Mouse (Mus musculus) heart, postnatal 14 days (tissue): ENCODE measurements around the gene Nmb. TPM values are rescaled to one million over a fixed set of nuclear protein-coding genes. Genes with fewer than 3 reads are reported as not detected.

Experiments
- DNase-seq, 2 experiments: peaks; one replicate each; pipeline ENCODE4 v3.0.0; 2021 to 2022
- intact Hi-C: fragments of 180-260 bp; cut with DNase I; formaldehyde crosslinking; loops from one replicate; pipeline ENCODE4 v1.15.1; 2025
- total RNA-seq, 2 experiments: library from RNA; stranded (reverse); gene quantifications; 2 replicates each; pipeline ENCODE4 v1.2.3; 2021

Gene Nmb
- total RNA-seq, 2 experiments from 2014 or later = 5.8 to 8.2 TPM

GRCm38 (mm10) chr7:80864151-80864550 is 40.7 kb downstream of the Nmb start:
- intact Hi-C loops = loop anchor here (5.0 kb wide), 1 partner anchor 128 kb away; the partner anchor contains the start of gene Zfp592
- DNase-seq = no peak

GRCm38 (mm10) chr7:80863520-80863919 is 41.4 kb downstream of the Nmb start:
- DNase-seq = no peak
- intact Hi-C loops = loop anchor here (5.0 kb wide), 1 partner anchor 129 kb away; the partner anchor contains the start of gene Zfp592

GRCm38 (mm10) chr7:80862475-80862874 is 42.4 kb downstream of the Nmb start:
- no peak for DNase-seq
- intact Hi-C loops = loop anchor here (5.0 kb wide), 1 partner anchor 130 kb away; the partner anchor contains the start of gene Zfp592

- intact Hi-C loops = loop anchor here (5.0 kb wide), 1 partner anchor 131 kb away; the partner anchor contains the start of gene Zfp592
- peak; percentile 86 to 89 for DNase-seq
These were observed 44.1 kb downstream of the Nmb start, which contains the start of gene Zscan2 for GRCm38 (mm10) chr7:80860729-80861274. Zscan2 (plus strand) TSS chr7:80860920.

GRCm38 (mm10) chr7:80860227-80860626 is 44.6 kb downstream of the Nmb start:
- DNase-seq = peak; percentile 42 to 57
- intact Hi-C loops = loop anchor here (5.0 kb wide), 1 partner anchor 132 kb away; the partner anchor contains the start of gene Zfp592

- peak; percentile 79 to 86 for DNase-seq
- intact Hi-C loops = loop anchor here (1.0 to 5.0 kb wide), 2 partner anchors 298 to 485 kb away; no protein-coding TSS in a partner anchor
These were observed 47.7 kb downstream of the Nmb start for GRCm38 (mm10) chr7:80857181-80857580.

- intact Hi-C loops = loop anchor here (5.0 kb wide), 1 partner anchor 487 kb away; no protein-coding TSS in a partner anchor
These were observed 49.6 kb downstream of the Nmb start for GRCm38 (mm10) chr7:80855316-80855715.

GRCm38 (mm10) chr7:80853218-80853617 is 51.7 kb downstream of the Nmb start:
- intact Hi-C loops = no loop called here
- DNase-seq = no peak

More at GRCm38 (mm10) chr7:80855316-80855715, 49.6 kb downstream of the Nmb start:
- DNase-seq = no peak

Other genes starting within 250 kb of the Nmb start
- 10 to 100 TPM; 16.2 to 20.1 TPM for gene Crtc3, start 216.2 kb downstream of the Nmb start, total RNA-seq
- 10 to 100 TPM; 60.2 to 61.0 TPM for gene Iqgap1, start 79.1 kb downstream of the Nmb start, total RNA-seq
- 1 to 10 TPM; 5.2 to 7.0 TPM for gene Zscan2, start 44.2 kb downstream of the Nmb start, total RNA-seq
- gene Wdr73, start 3.8 kb downstream of the Nmb start, total RNA-seq = 1 to 10 TPM; 6.3 to 7.6 TPM
- gene Sec11a, start 42.7 kb upstream of the Nmb start, total RNA-seq = 10 to 100 TPM; 50.2 to 61.5 TPM
- 10 to 100 TPM; 21.5 to 22.1 TPM for gene Zfp592, start 88.6 kb upstream of the Nmb start, total RNA-seq
- gene Alpk3, start 152.5 kb upstream of the Nmb start, total RNA-seq = 10 to 100 TPM; 81.4 to 86.0 TPM
- gene Slc28a1, start 209.7 kb upstream of the Nmb start, total RNA-seq = under 1 TPM; 0.33 to 0.34 TPM